Mouse (Mus musculus) spleen, postnatal 14 days (tissue): ENCODE measurements around the gene Add1.
"Not testable (repeated sequence)": the region's sequence is repeated elsewhere in the genome, so short reads cannot be mapped to it uniquely, and the experiment has no call there.

ENCODE experiments used
- DNase-seq, 2 experiments: peaks; one replicate each; pipeline ENCODE4 v3.0.0; 2021 to 2022; ENCODE audit warnings: low spot score in 2 of 2

Add1 gene

DNA sequence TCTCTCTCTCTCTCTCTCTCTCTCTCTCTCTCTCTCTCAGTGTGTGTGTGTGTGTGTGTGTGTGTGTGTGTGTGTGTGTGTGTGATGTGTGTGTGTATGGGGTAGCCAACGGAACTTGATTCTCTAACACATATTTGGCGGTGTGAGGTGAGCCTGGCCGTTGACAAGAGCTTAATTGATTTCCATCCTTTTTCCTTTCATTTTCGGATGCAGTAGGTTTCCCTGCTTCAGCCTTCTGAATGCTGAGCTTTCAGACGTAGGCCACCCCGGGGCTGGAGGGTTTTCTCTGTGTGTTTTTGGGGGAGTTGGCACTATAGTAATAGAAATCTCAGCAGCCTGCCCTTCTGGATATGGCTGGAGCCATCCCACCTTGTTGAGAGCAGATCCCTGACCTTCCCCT is 23.2 kb upstream of the Add1 start:
- DNase-seq = no peak

DNA sequence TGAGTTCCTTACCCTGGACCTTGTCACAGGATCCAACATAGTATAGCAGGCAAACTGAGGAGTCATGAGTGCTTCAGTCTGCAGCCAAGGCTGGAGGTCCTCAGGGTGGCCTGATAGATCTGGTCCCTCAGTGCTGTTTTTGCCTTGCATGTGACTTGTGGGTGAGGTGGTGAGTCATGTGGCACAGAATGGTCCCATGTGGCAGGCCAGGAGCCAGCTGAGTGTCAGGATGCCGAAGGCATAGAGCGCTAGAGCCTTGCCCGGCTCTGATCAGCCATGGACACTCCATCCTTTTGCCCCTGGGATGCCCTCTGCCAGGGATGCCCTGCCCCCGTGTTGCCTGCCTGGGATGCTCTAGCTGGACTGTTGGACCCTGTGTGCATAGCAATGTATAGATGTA is 21.6 kb upstream of the Add1 start:
- no peak for DNase-seq

- no peak for DNase-seq
These were observed 9.6 kb upstream of the Add1 start for GRCm38 (mm10) chr5:34563854-34564253.

- no peak for DNase-seq
These were observed 9.2 kb upstream of the Add1 start for GRCm38 (mm10) chr5:34564291-34564690.

- DNase-seq = no peak
These were observed 7.8 kb upstream of the Add1 start for GRCm38 (mm10) chr5:34565545-34566283.

- DNase-seq = no peak
These were observed 1.9 kb upstream of the Add1 start for GRCm38 (mm10) chr5:34571551-34571950.

GRCm38 (mm10) chr5:34572568-34572967 is 896 bp upstream of the Add1 start:
- DNase-seq = not testable (repeated sequence)

- DNase-seq = peak in 1 of 2 experiments; percentile 16
These were observed 1.3 kb downstream of the Add1 start for GRCm38 (mm10) chr5:34574721-34575120.

DNA sequence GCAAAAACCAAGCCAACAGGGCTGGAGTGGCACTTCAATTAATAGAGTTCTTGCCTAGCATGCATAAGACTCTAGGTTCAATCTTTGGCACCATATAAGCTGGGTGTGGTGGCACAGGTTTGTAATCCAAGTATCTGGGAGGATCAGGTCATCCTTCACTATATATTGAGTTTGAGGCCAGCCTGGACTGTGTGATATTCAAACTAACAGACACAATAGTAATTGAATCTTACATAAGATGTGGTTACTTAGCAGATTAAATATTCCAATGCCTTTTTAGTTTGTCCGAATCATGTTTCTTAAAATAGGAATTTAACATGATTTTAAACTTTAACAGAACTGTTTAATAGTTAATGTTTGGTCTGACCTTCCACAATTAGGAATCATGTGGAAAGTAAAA is 2.8 kb downstream of the Add1 start:
- DNase-seq = no peak

- no peak for DNase-seq
These were observed 4.7 kb downstream of the Add1 start for GRCm38 (mm10) chr5:34578038-34578655.

DNA sequence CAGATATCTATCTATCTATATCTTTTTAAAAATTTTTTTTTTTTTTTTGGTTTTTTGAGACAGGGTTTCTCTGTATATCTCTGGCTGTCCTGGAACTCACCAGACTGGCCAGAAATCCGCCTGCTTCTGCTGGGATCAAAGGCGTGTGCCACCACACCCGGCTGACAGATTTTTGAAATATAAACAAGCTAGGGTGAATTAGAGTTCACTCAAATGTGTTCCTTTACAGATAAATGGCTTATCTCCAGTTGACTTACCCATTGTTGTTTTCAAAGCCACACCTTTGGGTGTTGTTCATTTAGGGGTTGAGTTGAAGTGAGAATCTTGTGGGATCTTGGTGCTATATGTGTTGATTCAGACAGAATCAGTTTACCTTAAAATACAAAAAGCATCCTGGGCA is 5.9 kb downstream of the Add1 start:
- no peak for DNase-seq

- peak in 1 of 2 experiments; percentile 14 for DNase-seq
These were observed 8.3 kb downstream of the Add1 start for GRCm38 (mm10) chr5:34581671-34582313.

DNA sequence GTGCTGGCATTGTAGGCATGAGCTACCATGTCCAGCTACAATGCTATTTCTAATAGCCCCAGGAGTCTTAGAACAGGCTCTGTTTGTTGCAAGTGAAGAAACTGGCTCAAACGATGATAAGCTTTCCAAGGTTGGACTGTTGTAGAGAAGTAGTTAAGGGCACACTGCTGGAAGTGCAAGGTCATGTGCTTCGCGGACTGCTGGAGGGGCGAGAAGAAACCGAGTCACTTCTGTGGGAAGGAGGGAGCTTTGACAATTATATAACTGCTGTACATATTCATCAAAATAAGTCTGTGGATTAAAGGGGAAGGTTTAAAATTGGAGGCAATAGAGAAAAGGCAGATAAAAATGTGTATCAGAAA is 8.8 kb downstream of the Add1 start:
- DNase-seq = no peak

- DNase-seq = no peak
These were observed 11.8 kb downstream of the Add1 start for GRCm38 (mm10) chr5:34585216-34585615.

DNA sequence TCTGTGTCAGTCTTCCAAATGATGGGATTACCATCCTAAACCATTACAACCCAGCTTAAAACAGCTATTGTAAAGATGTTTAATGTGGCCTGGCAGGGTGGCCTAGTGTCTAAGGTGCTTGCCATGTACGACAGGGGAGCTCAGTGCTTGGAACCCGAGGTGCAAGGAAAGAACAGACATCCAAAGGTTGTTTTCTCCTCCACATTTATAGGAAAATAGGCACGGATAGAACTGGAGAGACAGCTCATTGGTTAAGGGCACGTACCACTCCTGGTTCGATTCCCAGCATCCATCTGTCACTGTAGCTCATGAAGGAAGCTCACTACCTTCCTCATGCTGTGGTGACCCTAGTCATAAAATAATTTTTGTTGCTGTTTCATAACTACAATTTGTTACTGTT is 14.4 kb downstream of the Add1 start:
- no peak for DNase-seq

DNA sequence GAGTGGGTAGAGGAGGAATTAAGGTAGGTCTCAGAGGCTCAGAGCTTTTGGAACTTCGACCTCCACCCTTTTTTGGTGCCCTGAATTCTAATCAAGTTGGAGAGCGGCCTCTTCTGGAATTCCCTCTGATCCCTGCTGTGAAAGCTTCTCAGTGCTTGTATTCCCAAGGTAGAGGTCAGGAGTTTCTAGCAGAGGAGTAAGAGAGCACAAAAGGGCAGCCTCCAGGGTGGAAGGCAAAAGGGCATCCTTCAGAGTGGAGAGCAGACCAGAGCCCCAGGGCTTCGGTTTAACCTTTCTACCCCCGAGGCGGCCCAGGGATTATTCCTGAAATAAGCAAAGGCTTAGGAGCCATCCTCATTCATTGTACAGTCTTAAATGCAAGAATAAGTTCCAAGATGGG is 16.6 kb downstream of the Add1 start:
- DNase-seq = no peak

- no peak for DNase-seq
These were observed 17.2 kb downstream of the Add1 start for GRCm38 (mm10) chr5:34590702-34591101.

GRCm38 (mm10) chr5:34591388-34592004 is 18.0 kb downstream of the Add1 start:
- no peak for DNase-seq

DNA sequence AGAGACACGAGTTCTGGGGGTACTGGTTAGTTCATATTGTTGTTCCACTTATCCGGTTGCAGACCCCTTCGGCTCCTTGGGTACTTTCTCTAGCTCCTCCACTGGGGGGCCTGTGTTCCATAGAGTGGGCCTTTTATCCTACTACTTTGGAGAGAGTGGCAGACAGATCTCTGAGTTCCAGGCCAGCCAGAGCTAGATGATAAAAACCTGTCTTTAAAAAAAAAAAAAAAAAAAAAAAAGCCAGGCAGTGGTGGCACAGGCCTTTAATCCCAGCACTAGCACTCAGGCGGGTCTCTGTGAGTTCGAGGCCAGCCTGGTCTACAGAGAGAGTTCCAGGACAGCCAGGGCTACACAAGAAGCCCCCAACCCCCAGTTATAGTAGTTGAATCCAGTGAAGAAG is 18.8 kb downstream of the Add1 start:
- not testable (repeated sequence) for DNase-seq

DNA sequence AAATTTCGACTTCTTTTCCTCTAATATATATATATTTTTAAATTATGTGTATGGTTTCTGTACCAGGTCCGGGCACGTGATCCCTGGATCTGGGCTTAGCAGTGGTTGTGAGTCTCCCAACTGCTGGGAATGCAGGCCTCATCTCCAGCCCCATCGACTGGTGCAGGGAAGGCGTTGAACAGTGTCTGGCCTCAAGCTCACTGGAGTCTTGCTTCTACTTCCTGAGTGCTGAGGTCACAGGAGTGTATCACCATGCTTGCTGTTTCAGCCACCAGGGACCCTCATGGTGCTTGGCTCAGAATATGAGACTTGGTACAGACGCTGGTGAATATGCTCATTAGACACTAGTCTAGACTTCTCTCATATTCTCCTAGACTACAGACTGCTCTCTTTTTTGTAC is 19.2 kb downstream of the Add1 start:
- DNase-seq = no peak

GRCm38 (mm10) chr5:34593202-34593727 is 19.8 kb downstream of the Add1 start:
- no peak for DNase-seq

DNA sequence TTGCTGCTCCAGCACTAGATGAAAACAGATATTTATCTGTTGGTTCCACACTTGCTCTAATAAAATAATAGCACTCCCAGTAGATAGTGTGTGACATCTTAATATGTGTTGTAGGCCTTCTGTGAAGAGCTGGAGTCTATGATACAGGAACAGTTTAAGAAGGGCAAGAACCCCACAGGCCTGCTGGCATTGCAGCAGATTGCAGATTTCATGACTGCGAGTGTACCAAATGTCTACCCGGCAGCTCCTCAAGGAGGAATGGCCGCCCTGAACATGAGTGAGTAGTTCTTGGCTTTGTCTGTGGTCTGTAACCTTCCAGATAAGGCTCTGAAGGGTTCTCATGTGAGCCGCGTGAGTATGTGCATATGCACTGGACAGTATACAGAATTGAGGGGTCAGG is 31.1 kb downstream of the Add1 start:
- no peak for DNase-seq
